Mouse (Mus musculus) sigmoid colon, adult 10 weeks (tissue): ENCODE data around the gene Cnr2. TPM values are rescaled to one million over a fixed set of nuclear protein-coding genes. Genes with fewer than 3 reads are reported as not detected.

ENCODE experiments used
- polyA plus RNA-seq: library from polyadenylated mRNA; stranded (reverse); fragments of 350-450 nt; fragmentation: Illumina TruSeq; extraction: RNeasy Lipid Tissue Mini Kit (QIAGEN cat#74804); gene quantifications from one replicate; pipeline ENCODE4 v1.2.3, GENCODE M21; 2014; ENCODE audit warnings: low read depth, low replicate concordance

The Cnr2 gene
- polyA plus RNA-seq: 0.88 TPM

DNA sequence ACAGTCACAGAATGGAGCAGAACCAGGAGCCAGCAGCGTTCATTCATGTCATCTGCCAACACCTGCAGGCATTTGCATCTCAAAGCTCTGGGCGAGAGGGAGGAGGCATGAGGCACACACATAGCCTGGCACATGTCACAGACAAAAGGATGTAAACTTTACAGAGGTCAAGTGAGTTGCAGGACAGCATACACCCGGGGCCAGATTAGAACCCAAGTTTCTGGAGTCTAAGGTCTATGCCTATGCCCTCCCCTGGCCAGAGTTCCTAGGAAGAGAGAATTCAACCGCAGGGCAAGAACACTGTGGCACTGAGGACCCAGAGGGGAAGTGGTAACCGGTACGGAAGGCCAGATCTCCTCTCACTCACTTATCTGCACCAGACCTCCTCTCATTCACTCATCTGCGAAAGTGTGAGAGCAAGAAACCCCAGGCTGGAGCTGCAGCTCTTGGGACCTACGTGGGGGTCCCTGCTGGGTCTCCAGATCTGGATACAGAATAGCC is at the start of gene Cnr2:
Gene Cnr2, plus strand, starts transcription at position 324 of the 501 bp plus-strand sequence.

GRCm38 (mm10) chr4:135855536-135856222 is 39.5 kb upstream of the Cnr2 start, which contains the start of gene Srsf10:
TSS of gene Srsf10 (plus strand) at chr4:135855747.

DNA sequence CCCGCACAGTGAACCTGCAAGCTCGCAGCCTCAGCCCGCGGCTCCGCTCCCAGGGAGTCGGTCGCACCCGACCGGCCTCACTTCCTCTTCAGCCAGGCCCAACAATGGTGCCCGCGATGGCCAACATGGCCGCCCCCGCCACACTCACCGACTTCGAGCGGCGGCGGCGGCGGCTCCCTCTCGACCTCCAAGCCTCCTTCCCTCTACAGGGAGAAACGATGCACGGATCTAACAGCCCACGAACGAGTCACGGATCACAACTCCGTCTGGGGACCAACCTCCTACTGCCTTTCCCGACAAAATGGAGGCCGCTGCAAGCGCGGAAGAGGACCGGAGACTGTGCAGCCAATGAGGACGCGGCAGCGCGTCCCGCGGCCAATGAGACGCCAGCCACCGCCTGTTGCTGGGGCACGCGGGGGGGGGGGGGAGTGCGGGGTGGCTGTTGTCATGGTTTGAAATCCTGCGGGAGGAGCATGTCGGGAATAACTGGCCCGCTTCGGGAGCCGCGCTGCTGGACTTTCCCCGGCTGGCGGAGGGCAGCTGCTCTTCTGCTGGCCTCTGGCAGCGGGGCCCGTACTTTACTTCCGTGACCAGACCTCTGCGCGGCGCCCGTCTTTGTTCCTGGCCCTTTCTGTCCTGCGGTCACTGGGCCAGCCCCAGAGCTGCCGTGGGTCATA is 21.5 kb upstream of the Cnr2 start, which contains the start of gene Pnrc2:
Gene Pnrc2, minus strand, starts transcription at position 325 of the 677 bp plus-strand sequence.

DNA sequence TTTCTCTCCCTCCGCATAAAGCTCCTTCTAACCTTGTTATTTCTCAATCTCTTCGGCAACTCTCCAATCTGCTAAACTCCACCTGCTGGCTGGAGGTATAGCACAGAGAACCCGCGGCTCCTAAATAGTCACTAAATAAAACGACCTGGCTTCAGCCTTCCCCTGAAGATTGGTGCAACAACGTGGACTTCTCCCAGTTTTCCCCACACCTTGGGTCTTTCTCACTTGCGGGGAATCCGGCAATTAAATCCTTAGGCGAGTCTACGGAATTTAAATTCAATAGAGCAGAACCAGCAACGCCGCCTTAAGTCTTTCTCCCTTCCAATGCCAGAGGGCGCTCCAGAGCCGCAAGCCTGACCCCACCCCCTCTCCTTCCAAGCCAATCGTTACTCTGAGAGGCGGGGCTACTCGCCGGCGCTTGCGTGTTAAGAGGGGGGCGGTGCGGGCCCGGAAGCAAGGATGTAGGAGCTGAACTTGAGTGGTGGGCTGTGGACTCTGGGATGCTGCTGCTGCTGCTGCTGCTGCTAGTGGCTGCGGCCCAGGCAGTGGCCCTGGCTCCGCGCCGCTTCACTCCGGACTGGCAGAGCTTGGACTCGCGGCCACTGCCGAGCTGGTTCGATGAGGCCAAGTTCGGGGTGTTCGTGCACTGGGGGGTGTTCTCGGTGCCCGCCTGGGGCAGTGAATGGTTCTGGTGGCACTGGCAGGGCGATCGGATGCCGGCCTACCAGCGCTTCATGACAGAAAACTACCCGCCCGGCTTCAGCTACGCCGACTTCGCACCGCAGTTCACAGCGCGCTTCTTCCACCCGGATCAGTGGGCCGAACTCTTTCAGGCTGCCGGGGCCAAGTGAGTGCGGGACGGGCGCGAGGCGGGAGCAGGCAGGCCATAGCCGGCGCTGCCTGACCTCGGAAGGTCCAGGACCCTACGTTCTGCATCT is 25.4 kb downstream of the Cnr2 start, which contains the start of gene Fuca1:
Gene Fuca1, plus strand, starts transcription at position 432 of the 938 bp plus-strand sequence.

DNA sequence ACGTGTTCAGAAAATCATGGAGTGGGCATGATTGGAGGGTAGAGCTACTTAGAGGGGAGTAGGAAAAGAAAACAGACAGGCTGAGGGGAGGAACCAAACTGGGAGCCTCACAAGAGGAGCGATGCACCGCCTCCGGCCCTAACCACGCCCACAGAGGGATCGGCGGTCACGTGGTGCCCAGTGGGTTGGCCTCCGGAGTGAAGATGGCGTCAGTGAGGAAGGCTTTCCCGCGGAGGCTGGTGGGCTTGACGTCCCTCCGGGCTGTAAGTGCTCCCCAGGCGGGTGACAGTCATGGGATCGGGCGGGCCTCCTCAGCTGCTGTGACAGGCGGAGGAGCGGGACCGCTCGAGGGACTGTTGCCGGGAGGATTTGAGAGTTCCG is 51.1 kb downstream of the Cnr2 start, which contains the start of gene Hmgcl:
Gene Hmgcl, plus strand, starts transcription at position 171 of the 381 bp plus-strand sequence.

GRCm38 (mm10) chr4:135963457-135964193 is 68.4 kb downstream of the Cnr2 start, which contains the start of gene Gale:
TSS of gene Gale (plus strand) at chr4:135963727.

Other genes with a start within 250 kb of the Cnr2 start
- 4.6 TPM for gene Ifnlr1, start 209.1 kb upstream of the Cnr2 start, polyA plus RNA-seq
- 3.1 TPM for gene Il22ra1, start 167.2 kb upstream of the Cnr2 start, polyA plus RNA-seq
- 0.60 TPM for gene Myom3, start 135.7 kb upstream of the Cnr2 start, polyA plus RNA-seq
- 309 TPM for gene Srsf10, start 39.6 kb upstream of the Cnr2 start, polyA plus RNA-seq
- 508 TPM for gene Pnrc2, start 21.5 kb upstream of the Cnr2 start, polyA plus RNA-seq
- gene Fuca1, start 25.3 kb downstream of the Cnr2 start, polyA plus RNA-seq: 127 TPM
- gene Hmgcl, start 51.1 kb downstream of the Cnr2 start, polyA plus RNA-seq: 14.6 TPM
- gene Gale, start 68.3 kb downstream of the Cnr2 start, polyA plus RNA-seq: 2.0 TPM
- 0.54 TPM for gene Lypla2, start 77.2 kb downstream of the Cnr2 start, polyA plus RNA-seq
- gene Pithd1, start 91.9 kb downstream of the Cnr2 start, polyA plus RNA-seq: 71.5 TPM
- 24.0 TPM for gene Eloa, start 126.4 kb downstream of the Cnr2 start, polyA plus RNA-seq
- gene Rpl11, start 158.0 kb downstream of the Cnr2 start, polyA plus RNA-seq: 430 TPM
- 10.3 TPM for gene Id3, start 248.1 kb downstream of the Cnr2 start, polyA plus RNA-seq